Mouse (Mus musculus) forebrain, embryonic 11.5 days (tissue): ENCODE data around the gene Gm20388. TPM values are rescaled to one million over a fixed set of nuclear protein-coding genes. Genes with fewer than 3 reads are reported as not detected.

Source experiments
- ATAC-seq: fragments of 200-750 bp; cut with Nextera tagmentation; replicated peaks from 2 replicates; pipeline ENCODE4 v1.8.0; 2017; ENCODE audit warnings: moderate TSS enrichment; ENCODE audit not compliant: low FRiP score
- DNase-seq: peaks from one replicate; pipeline ENCODE4 v3.0.0-alpha.2; 2017; ENCODE audit warnings: low spot score
- H3K27ac ChIP-seq: fragments of 300-500 bp; sonication (generic); 2 replicates; pipeline ENCODE4 v1.5.1; 2014; ENCODE audit warnings: low read depth, low read length
- H3K27me3 ChIP-seq: fragments of 300-500 bp; sonication (generic); 2 replicates; pipeline ENCODE4 v1.6.1; 2014; ENCODE audit warnings: mild to moderate bottlenecking, low read length, mixed read lengths; ENCODE audit not compliant: control insufficient read depth, insufficient read depth
- H3K36me3 ChIP-seq: fragments of 300-500 bp; sonication (generic); 2 replicates; pipeline ENCODE4 v1.6.1; 2014; ENCODE audit warnings: mild to moderate bottlenecking, low read length, moderate library complexity, mixed read lengths; ENCODE audit not compliant: control insufficient read depth, insufficient read depth
- H3K4me1 ChIP-seq: fragments of 300-500 bp; sonication (generic); replicated peaks from 2 replicates; pipeline ENCODE4 v1.6.1; 2014; ENCODE audit warnings: low read length, mixed read lengths; ENCODE audit not compliant: control insufficient read depth, insufficient read depth
- H3K4me2 ChIP-seq: fragments of 300-500 bp; sonication (generic); 2 replicates; pipeline ENCODE4 v1.6.1; 2014; ENCODE audit warnings: low read depth, mild to moderate bottlenecking, low read length, moderate library complexity, mixed read lengths; ENCODE audit not compliant: severe bottlenecking
- H3K4me3 ChIP-seq: fragments of 300-500 bp; sonication (generic); 2 replicates; pipeline ENCODE4 v1.5.1; 2014; ENCODE audit warnings: low read depth, low read length
- H3K9ac ChIP-seq: fragments of 300-500 bp; sonication (generic); 2 replicates; pipeline ENCODE4 v1.6.1; 2014; ENCODE audit warnings: low read length
- H3K9me3 ChIP-seq: fragments of 300-500 bp; sonication (generic); 2 replicates; pipeline ENCODE4 v1.6.1; 2016; ENCODE audit warnings: low read length, mixed read lengths; ENCODE audit not compliant: control insufficient read depth
- WGBS: fragments of 180-500 bp; shearing (Covaris S2); extraction: QIAGEN DNeasy Blood & Tissue Kit; methylation state at CpG from one replicate; pipeline ENCODE4 v1.1.7; 2014; 5-methylcytosine and 5-hydroxymethylcytosine counted together
- polyA plus RNA-seq: library from polyadenylated mRNA; unstranded; fragments of >200 nt; fragmentation: Nextera tagmentation; extraction: Ambion mirVana; gene quantifications from 2 replicates; pipeline ENCODE4 v1.2.1, GENCODE M21; 2014

Gene Gm20388
- polyA plus RNA-seq, 1 experiment from 2014 or later: not detected

- Histone ChIP-seq H3K9ac (peak overlapping the region; percentile 85), H3K36me3 (no peaks in the 10 kb centered on the region), H3K4me1 (peaks cover 15% of the 10 kb centered on the region; the same call in 1 of the 2 replicates), H3K9me3 (no peaks in the 10 kb centered on the region), H3K4me2 (peak overlapping the region; percentile 99), H3K27me3 (no peaks in the 10 kb centered on the region), H3K27ac (no peak overlapping the region), H3K4me3 (peak overlapping the region; percentile 94)
- no peak for ATAC-seq
- WGBS: 4% methylated on average over 18 of the region's 18 CpGs
- DNase-seq: no peak
Measured at GRCm38 (mm10) chr8:124232280-124232600, 4321.6 kb downstream of the Gm20388 start.

GRCm38 (mm10) chr8:124234496-124234895, 4323.9 kb downstream of the Gm20388 start:
- Histone ChIP-seq H3K27ac (no peak overlapping the region), H3K4me3 (no peak overlapping the region), H3K36me3 (no peaks in the 10 kb centered on the region), H3K9me3 (no peaks in the 10 kb centered on the region), H3K27me3 (no peaks in the 10 kb centered on the region), H3K9ac (no peak overlapping the region), H3K4me2 (no peak overlapping the region), H3K4me1 (peaks cover 15% of the 10 kb centered on the region; the same call in 1 of the 2 replicates)
- WGBS: 69% methylated on average over 2 of the region's 2 CpGs
- ATAC-seq: no peak
- no peak for DNase-seq

DNA sequence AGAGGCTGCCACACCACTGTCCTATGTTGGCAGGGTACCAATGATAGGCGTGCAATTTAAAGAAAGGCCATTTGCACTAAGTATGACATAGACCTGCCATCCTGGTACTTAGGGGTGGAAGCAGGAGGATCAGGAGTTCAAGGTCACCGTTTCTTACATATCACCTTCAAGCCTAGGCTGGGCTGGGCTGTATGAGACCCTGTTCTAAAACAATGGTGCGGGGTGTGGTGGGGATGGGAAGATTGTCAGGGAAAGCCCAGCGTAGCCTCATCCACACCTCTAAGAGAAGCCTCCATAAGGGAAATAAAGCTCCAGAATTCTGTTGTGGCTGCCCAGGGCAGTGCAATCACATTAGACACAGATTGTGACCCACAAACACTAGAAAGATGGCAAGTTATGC, 4324.9 kb downstream of the Gm20388 start:
- Histone ChIP-seq H3K4me1 (peaks cover 18% of the 10 kb centered on the region; the same call in 1 of the 2 replicates), H3K9me3 (no peaks in the 10 kb centered on the region), H3K27ac (no peak overlapping the region), H3K9ac (no peak overlapping the region), H3K36me3 (no peaks in the 10 kb centered on the region), H3K4me3 (no peak overlapping the region), H3K4me2 (no peak overlapping the region), H3K27me3 (no peaks in the 10 kb centered on the region)
- DNase-seq: no peak
- no peak for ATAC-seq
- WGBS: 92% methylated on average over 4 of the region's 4 CpGs

DNA sequence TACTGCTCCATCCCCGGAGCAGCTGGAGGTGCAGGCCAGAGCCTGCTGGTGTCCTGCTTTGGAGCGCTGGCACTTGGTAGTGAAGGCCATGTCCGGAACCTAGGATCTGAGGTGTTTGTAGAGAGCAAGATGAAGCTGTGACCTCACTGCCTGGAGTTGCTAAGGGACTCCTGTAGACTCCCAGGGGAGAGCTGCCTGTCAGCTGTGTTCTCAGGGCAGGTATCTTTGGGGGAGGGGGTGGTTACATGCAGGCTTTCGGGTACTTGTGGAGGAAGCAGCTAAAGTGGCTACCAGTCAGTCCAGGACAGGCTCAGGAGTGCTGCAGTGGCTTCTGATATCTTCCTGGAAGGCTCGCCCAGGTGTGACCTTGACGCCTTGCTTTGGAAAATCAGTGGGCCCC, 4328.7 kb downstream of the Gm20388 start:
- H3K27me3 ChIP-seq: no peaks in the 10 kb centered on the region
- H3K4me1 ChIP-seq: peaks cover 5% of the 10 kb centered on the region; the same call in 1 of the 2 replicates
- no peak overlapping the region for H3K4me3 ChIP-seq
- no peaks in the 10 kb centered on the region for H3K9me3 ChIP-seq
- H3K9ac ChIP-seq: no peak overlapping the region
- H3K4me2 ChIP-seq: no peak overlapping the region
- 85% methylated on average over 6 of the region's 6 CpGs for whole genome bisulfite sequencing
- DNase-seq (no peak), ATAC-seq (no peak)
- no peak overlapping the region for H3K27ac ChIP-seq
- H3K36me3 ChIP-seq: no peaks in the 10 kb centered on the region

GRCm38 (mm10) chr8:124240932-124241331, 4330.3 kb downstream of the Gm20388 start:
- Histone ChIP-seq H3K4me2 (no peak overlapping the region), H3K27me3 (no peaks in the 10 kb centered on the region), H3K9ac (no peak overlapping the region), H3K36me3 (no peaks in the 10 kb centered on the region; the same call in 1 of the 2 replicates), H3K4me3 (no peak overlapping the region), H3K4me1 (peaks cover 3% of the 10 kb centered on the region; the same call in 1 of the 2 replicates), H3K27ac (no peak overlapping the region), H3K9me3 (no peaks in the 10 kb centered on the region)
- WGBS: 94% methylated on average over 8 of the region's 8 CpGs
- ATAC-seq (no peak), DNase-seq (no peak)

DNA sequence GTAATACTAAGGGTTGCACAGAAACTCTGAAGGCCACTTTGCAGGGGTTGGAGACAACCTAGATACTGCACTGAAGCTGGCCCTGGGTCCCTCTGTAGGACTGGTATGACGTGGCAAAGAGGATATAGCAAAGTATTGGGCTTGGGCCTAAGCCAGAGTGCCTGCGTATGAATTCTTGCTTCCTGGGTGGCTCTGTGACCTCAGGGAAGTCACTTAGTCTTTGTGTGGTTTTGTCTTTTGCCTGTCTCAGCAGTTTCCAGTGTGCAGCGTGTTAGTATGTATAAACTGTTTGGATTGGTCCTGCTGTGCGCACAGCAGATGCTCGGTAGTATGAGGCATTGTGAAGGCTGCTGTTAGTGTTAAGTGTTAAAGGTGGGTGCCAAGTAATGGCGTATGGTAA, 4331.6 kb downstream of the Gm20388 start:
- Histone ChIP-seq H3K27me3 (no peaks in the 10 kb centered on the region), H3K36me3 (no peaks in the 10 kb centered on the region; the same call in 1 of the 2 replicates), H3K9ac (no peak overlapping the region), H3K4me3 (no peak overlapping the region), H3K4me2 (no peak overlapping the region), H3K27ac (no peak overlapping the region), H3K4me1 (peaks cover 3% of the 10 kb centered on the region; the same call in 1 of the 2 replicates), H3K9me3 (no peaks in the 10 kb centered on the region)
- no peak for DNase-seq
- WGBS: 91% methylated on average over 6 of the region's 6 CpGs
- no peak for ATAC-seq

- no peaks in the 10 kb centered on the region; the same call in 1 of the 2 replicates for H3K36me3 ChIP-seq
- ATAC-seq: no peak
- WGBS: 92% methylated on average over 5 of the region's 5 CpGs
Measured at GRCm38 (mm10) chr8:124242913-124243312, 4332.3 kb downstream of the Gm20388 start.

DNA sequence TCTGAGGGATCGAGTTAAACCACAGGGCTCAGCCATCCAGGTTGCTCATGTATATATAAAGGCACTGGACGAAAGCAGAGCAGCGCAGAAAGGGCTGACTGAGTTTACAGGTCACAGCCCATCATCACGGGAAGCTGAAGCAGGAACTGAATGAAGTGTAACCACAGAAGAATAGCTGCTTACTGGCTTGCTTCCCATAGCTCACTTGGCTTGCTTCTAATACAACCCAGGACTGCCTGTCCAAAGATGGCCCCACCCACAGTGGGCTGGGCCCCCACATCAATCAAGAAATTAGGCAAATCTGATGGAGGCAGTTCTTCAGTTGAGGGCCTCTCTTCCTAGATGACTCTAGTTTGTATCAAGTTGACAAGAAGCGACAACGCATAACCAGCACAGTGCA, 4336.9 kb downstream of the Gm20388 start:
- ATAC-seq: no peak
- Histone ChIP-seq H3K27me3 (no peaks in the 10 kb centered on the region), H3K4me1 (peaks cover 2% of the 10 kb centered on the region; the same call in 1 of the 2 replicates), H3K4me3 (no peak overlapping the region), H3K9me3 (no peaks in the 10 kb centered on the region), H3K9ac (no peak overlapping the region), H3K4me2 (no peak overlapping the region), H3K27ac (no peak overlapping the region), H3K36me3 (no peaks in the 10 kb centered on the region; the same call in 1 of the 2 replicates)
- no peak for DNase-seq
- WGBS: 89% methylated on average over 6 of the region's 6 CpGs

More at GRCm38 (mm10) chr8:124242913-124243312, 4332.3 kb downstream of the Gm20388 start:
- Histone ChIP-seq H3K4me3 (no peak overlapping the region), H3K9me3 (no peaks in the 10 kb centered on the region), H3K9ac (no peak overlapping the region), H3K27me3 (no peaks in the 10 kb centered on the region), H3K4me2 (no peak overlapping the region), H3K27ac (no peak overlapping the region), H3K4me1 (peaks cover 3% of the 10 kb centered on the region; the same call in 1 of the 2 replicates)
- no peak for DNase-seq

GRCm38 (mm10) chr8:124248688-124249087, 4338.0 kb downstream of the Gm20388 start:
- no peak for DNase-seq
- H3K36me3 ChIP-seq: no peaks in the 10 kb centered on the region; the same call in 1 of the 2 replicates
- H3K4me3 ChIP-seq: no peak overlapping the region
- no peak overlapping the region for H3K4me2 ChIP-seq
- 96% methylated on average over 6 of the region's 6 CpGs for WGBS
- H3K4me1 ChIP-seq: peaks cover 2% of the 10 kb centered on the region; the same call in 1 of the 2 replicates
- no peak overlapping the region for H3K9ac ChIP-seq
- no peak for ATAC-seq
- H3K27me3 ChIP-seq: no peaks in the 10 kb centered on the region
- H3K27ac ChIP-seq: no peak overlapping the region
- no peaks in the 10 kb centered on the region for H3K9me3 ChIP-seq
